Mouse (Mus musculus) embryonic fibroblast, embryonic 13.5 days (primary cell): Measurements from ENCODE around the gene Pan3. TPM values are rescaled to one million over a fixed set of nuclear protein-coding genes. Genes with fewer than 3 reads are reported as not detected.

Source experiments
- H3K27ac ChIP-seq: 2 replicates; pipeline ENCODE4 v1.5.1; 2012; ENCODE audit warnings: low read length, control low read depth, inconsistent platforms; ENCODE audit not compliant: insufficient read depth
- H3K4me1 ChIP-seq: 2 replicates; pipeline ENCODE4 v1.6.1; 2011; ENCODE audit warnings: low read length; ENCODE audit not compliant: control insufficient read depth, insufficient read depth
- H3K4me3 ChIP-seq: 2 replicates; pipeline ENCODE4 v1.5.1; 2011; ENCODE audit warnings: mild to moderate bottlenecking, control low read depth, low read length; ENCODE audit not compliant: insufficient read depth
- CTCF ChIP-seq: IDR thresholded peaks from 2 replicates; pipeline ENCODE4 v1.5.1; 2011; ENCODE audit warnings: mild to moderate bottlenecking, control low read depth, low read length, moderate library complexity, borderline replicate concordance; ENCODE audit not compliant: insufficient read depth
- POLR2A ChIP-seq: IDR thresholded peaks from 2 replicates; pipeline ENCODE4 v1.6.1; 2011; ENCODE audit warnings: low read depth, mild to moderate bottlenecking, control low read depth, low read length, moderate library complexity
- polyA plus RNA-seq: library from polyadenylated mRNA; stranded (reverse); fragments of >200 nt; gene quantifications from 2 replicates; pipeline ENCODE4 v1.2.4, GENCODE M21; 2011; ENCODE audit warnings: low read depth; ENCODE audit not compliant: missing spikeins, insufficient read length

The Pan3 gene
- polyA plus RNA-seq, 1 experiment = 105 TPM

- peak overlapping the region; percentile 58 for H3K27ac ChIP-seq
- H3K4me3 ChIP-seq = peak overlapping the region; percentile 91
- H3K4me1 ChIP-seq = peaks cover 11% of the 10 kb centered on the region
- TF ChIP-seq CTCF (no peak), POLR2A (no peak; the same call in 1 of the 2 replicates)
These were observed 1.2 kb downstream of the Pan3 start for GRCm38 (mm10) chr5:147430936-147431839.

- Histone ChIP-seq H3K4me3 (no peak overlapping the region), H3K27ac (no peak overlapping the region), H3K4me1 (peaks cover 11% of the 10 kb centered on the region)
- TF ChIP-seq CTCF (no peak), POLR2A (no peak)
These were observed 3.0 kb downstream of the Pan3 start for GRCm38 (mm10) chr5:147432927-147433326.

- Histone ChIP-seq H3K4me3 (no peak overlapping the region), H3K4me1 (peaks cover 11% of the 10 kb centered on the region), H3K27ac (no peak overlapping the region)
- TF ChIP-seq CTCF = no peak
- TF ChIP-seq POLR2A = no peak
These were observed 5.3 kb downstream of the Pan3 start for GRCm38 (mm10) chr5:147435224-147435623.

- peaks cover 11% of the 10 kb centered on the region for H3K4me1 ChIP-seq
- no peak overlapping the region for H3K4me3 ChIP-seq
- TF ChIP-seq CTCF (no peak), POLR2A (no peak)
- no peak overlapping the region for H3K27ac ChIP-seq
These were observed 5.8 kb downstream of the Pan3 start for GRCm38 (mm10) chr5:147435751-147436150.

- peaks cover 11% of the 10 kb centered on the region for H3K4me1 ChIP-seq
- no peak for TF ChIP-seq POLR2A
- no peak for TF ChIP-seq CTCF
- no peak overlapping the region for H3K4me3 ChIP-seq
- no peak overlapping the region for H3K27ac ChIP-seq
These were observed 6.5 kb downstream of the Pan3 start for GRCm38 (mm10) chr5:147436491-147436890.

GRCm38 (mm10) chr5:147440996-147441507, 11.1 kb downstream of the Pan3 start:
- Histone ChIP-seq H3K4me1 (no peaks in the 10 kb centered on the region; the same call in 1 of the 2 replicates), H3K27ac (no peak overlapping the region), H3K4me3 (no peak overlapping the region)
- no peak for TF ChIP-seq POLR2A
- no peak for TF ChIP-seq CTCF

- Histone ChIP-seq H3K4me1 (no peaks in the 10 kb centered on the region; the same call in 1 of the 2 replicates), H3K27ac (no peak overlapping the region), H3K4me3 (no peak overlapping the region)
- TF ChIP-seq CTCF = no peak
- no peak for TF ChIP-seq POLR2A
These were observed 12.0 kb downstream of the Pan3 start for GRCm38 (mm10) chr5:147441979-147442378.

- H3K4me3 ChIP-seq = no peak overlapping the region
- H3K27ac ChIP-seq = no peak overlapping the region
- no peaks in the 10 kb centered on the region for H3K4me1 ChIP-seq
- TF ChIP-seq POLR2A (no peak), CTCF (no peak)
These were observed 12.8 kb downstream of the Pan3 start for GRCm38 (mm10) chr5:147442741-147443140.

GRCm38 (mm10) chr5:147444298-147444697, 14.3 kb downstream of the Pan3 start:
- no peak for TF ChIP-seq POLR2A
- no peak for TF ChIP-seq CTCF
- no peak overlapping the region for H3K4me3 ChIP-seq
- H3K27ac ChIP-seq = no peak overlapping the region
- H3K4me1 ChIP-seq = no peaks in the 10 kb centered on the region; the same call in 1 of the 2 replicates

GRCm38 (mm10) chr5:147444757-147445156, 14.8 kb downstream of the Pan3 start:
- H3K4me1 ChIP-seq = no peaks in the 10 kb centered on the region; the same call in 1 of the 2 replicates
- H3K27ac ChIP-seq = no peak overlapping the region
- TF ChIP-seq POLR2A = no peak
- no peak for TF ChIP-seq CTCF
- no peak overlapping the region for H3K4me3 ChIP-seq

- Histone ChIP-seq H3K4me3 (no peak overlapping the region), H3K27ac (no peak overlapping the region), H3K4me1 (no peaks in the 10 kb centered on the region; the same call in 1 of the 2 replicates)
- no peak for TF ChIP-seq POLR2A
- no peak for TF ChIP-seq CTCF
These were observed 15.3 kb downstream of the Pan3 start for GRCm38 (mm10) chr5:147445252-147445651.
